Mouse (Mus musculus) MEL (cell line): ENCODE results near the gene Far2. TPM values are rescaled to one million over a fixed set of nuclear protein-coding genes. Genes with fewer than 3 reads are reported as not detected.
A peak's percentile ranks its signal among the peaks of the same experiment; 100 is the strongest.
"Not testable (repeated sequence)": the region's sequence is repeated elsewhere in the genome, so short reads cannot be mapped to it uniquely, and the experiment has no call there.

Source experiments
- DNase-seq: peaks from one replicate; pipeline ENCODE4 v3.0.0; 2011; ENCODE audit warnings: low read depth, low spot score
- H3K27ac ChIP-seq: 2 replicates; pipeline ENCODE4 v1.5.1; 2012; ENCODE audit warnings: low read depth, mild to moderate bottlenecking, control low read depth, low read length, moderate library complexity; ENCODE audit not compliant: control insufficient read depth
- H3K27me3 ChIP-seq, 2 experiments: fragments of 150-350 bp in 1 of 2; sonication (generic) in 1 of 2; 2 replicates each; pipeline ENCODE4 v1.6.1; 2012; ENCODE audit warnings: low read length in 2 of 2, mild to moderate bottlenecking in 2 of 2, improper control_type of control experiment in 1 of 2, moderate library complexity in 1 of 2; ENCODE audit not compliant: insufficient read depth in 2 of 2, control insufficient read depth in 1 of 2
- H3K36me3 ChIP-seq, 2 experiments: 2 replicates each; pipeline ENCODE4 v1.6.1; 2012 to 2014; ENCODE audit warnings: low read length in 2 of 2, improper control_type of control experiment in 1 of 2, inconsistent platforms in 1 of 2, mild to moderate bottlenecking in 1 of 2; ENCODE audit not compliant: insufficient read depth in 2 of 2, control insufficient read depth in 1 of 2
- H3K4me1 ChIP-seq, 2 experiments: fragments of 150-350 bp in 1 of 2; sonication (generic) in 1 of 2; 2 replicates each; pipeline ENCODE4 v1.6.1; 2012; ENCODE audit warnings: low read length in 2 of 2, improper control_type of control experiment in 1 of 2, mild to moderate bottlenecking in 1 of 2; ENCODE audit not compliant: insufficient read depth in 2 of 2, control insufficient read depth in 1 of 2
- H3K4me3 ChIP-seq, 2 experiments: fragments of 150-350 bp in 1 of 2; sonication (generic) in 1 of 2; 2 replicates each; pipeline ENCODE4 v1.5.1; 2012; ENCODE audit warnings: low read depth in 2 of 2, low read length in 2 of 2, mild to moderate bottlenecking in 2 of 2, moderate library complexity in 2 of 2, control low read depth in 1 of 2, improper control_type of control experiment in 1 of 2; ENCODE audit not compliant: control insufficient read depth in 1 of 2, insufficient read depth in 1 of 2
- H3K79me2 ChIP-seq: 2 replicates; pipeline ENCODE4 v1.6.1; 2012; ENCODE audit warnings: mild to moderate bottlenecking, low read length, moderate library complexity; ENCODE audit not compliant: control insufficient read depth, poor library complexity, insufficient read depth
- H3K9ac ChIP-seq: 2 replicates; pipeline ENCODE4 v1.6.1; 2012; ENCODE audit warnings: low read depth, mild to moderate bottlenecking, control low read depth, low read length, moderate library complexity; ENCODE audit not compliant: control insufficient read depth, poor library complexity, severe bottlenecking
- H3K9me3 ChIP-seq: fragments of 150-350 bp; sonication (generic); replicated peaks from 2 replicates; pipeline ENCODE4 v1.6.1; 2012; ENCODE audit warnings: mild to moderate bottlenecking, low read length, improper control_type of control experiment, moderate library complexity; ENCODE audit not compliant: insufficient read depth
- CHD2 ChIP-seq: IDR thresholded peaks from 2 replicates; pipeline ENCODE4 v1.6.1; 2011; ENCODE audit warnings: low read length, improper control_type of control experiment
- CTCF ChIP-seq, 3 experiments: IDR thresholded peaks in 2 of 3; conservative IDR thresholded peaks in 1 of 3; 2 replicates each; pipeline ENCODE4 v1.5.1; 2011 to 2012; ENCODE audit warnings: low read length in 3 of 3, low read depth in 2 of 3, mild to moderate bottlenecking in 2 of 3, improper control_type of control experiment in 1 of 3, inconsistent platforms in 1 of 3, mixed read lengths in 1 of 3, moderate library complexity in 1 of 3; ENCODE audit not compliant: control insufficient read depth in 1 of 3, insufficient read depth in 1 of 3, poor library complexity in 1 of 3, severe bottlenecking in 1 of 3
- ELF1 ChIP-seq: IDR thresholded peaks from 2 replicates; pipeline ENCODE4 v1.6.1; 2014; ENCODE audit warnings: low read depth, mild to moderate bottlenecking, inconsistent platforms, low read length, improper control_type of control experiment, moderate library complexity
- GABPA ChIP-seq: IDR thresholded peaks from 2 replicates; pipeline ENCODE4 v1.6.1; 2012; ENCODE audit warnings: low read depth, mild to moderate bottlenecking, inconsistent platforms, low read length, improper control_type of control experiment, moderate library complexity
- GATA1 ChIP-seq: IDR thresholded peaks from 2 replicates; pipeline ENCODE4 v1.6.1; 2011; ENCODE audit warnings: low read depth, low read length, improper control_type of control experiment
- HCFC1 ChIP-seq: IDR thresholded peaks from 2 replicates; pipeline ENCODE4 v1.6.1; 2012; ENCODE audit warnings: low read depth, mild to moderate bottlenecking, inconsistent platforms, low read length, improper control_type of control experiment, moderate library complexity
- MAFK ChIP-seq: IDR thresholded peaks from 2 replicates; pipeline ENCODE4 v1.6.1; 2011; ENCODE audit warnings: low read depth, mild to moderate bottlenecking, low read length, improper control_type of control experiment, borderline replicate concordance
- MAX ChIP-seq: IDR thresholded peaks from 2 replicates; pipeline ENCODE4 v1.6.1; 2011; ENCODE audit warnings: low read length, improper control_type of control experiment
- MAZ ChIP-seq: IDR thresholded peaks from 2 replicates; pipeline ENCODE4 v1.6.1; 2012; ENCODE audit warnings: low read depth, mild to moderate bottlenecking, inconsistent platforms, low read length, improper control_type of control experiment
- MYB ChIP-seq: IDR thresholded peaks from 2 replicates; pipeline ENCODE4 v1.6.1; 2011; ENCODE audit warnings: mild to moderate bottlenecking, low read depth, low read length, improper control_type of control experiment
- NRF1 ChIP-seq: IDR thresholded peaks from 2 replicates; pipeline ENCODE4 v1.6.1; 2014; ENCODE audit warnings: low read depth, mild to moderate bottlenecking, inconsistent platforms, low read length, improper control_type of control experiment, moderate library complexity; ENCODE audit not compliant: poor library complexity, insufficient read depth, severe bottlenecking
- POLR2AphosphoS2 ChIP-seq: IDR thresholded peaks from 2 replicates; pipeline ENCODE4 v1.6.1; 2011; ENCODE audit warnings: low read length, improper control_type of control experiment
- RAD21 ChIP-seq: IDR thresholded peaks from 2 replicates; pipeline ENCODE4 v1.6.1; 2011; ENCODE audit warnings: mild to moderate bottlenecking, low read depth, low read length, improper control_type of control experiment
- RCOR1 ChIP-seq: IDR thresholded peaks from 2 replicates; pipeline ENCODE4 v1.6.1; 2012; ENCODE audit warnings: low read depth, mild to moderate bottlenecking, inconsistent platforms, low read length, improper control_type of control experiment
- SIN3A ChIP-seq: IDR thresholded peaks from 2 replicates; pipeline ENCODE4 v1.6.1; 2012; ENCODE audit warnings: low read length, improper control_type of control experiment, inconsistent platforms
- TCF12 ChIP-seq: IDR thresholded peaks from 2 replicates; pipeline ENCODE4 v1.6.1; 2014; ENCODE audit warnings: low read depth, mild to moderate bottlenecking, inconsistent platforms, low read length, improper control_type of control experiment, moderate library complexity
- ZKSCAN1 ChIP-seq: IDR thresholded peaks from 2 replicates; pipeline ENCODE4 v1.6.1; 2012; ENCODE audit warnings: low read depth, mild to moderate bottlenecking, inconsistent platforms, low read length, improper control_type of control experiment, moderate library complexity
- ZNF384 ChIP-seq: IDR thresholded peaks from 2 replicates; pipeline ENCODE4 v1.6.1; 2012; ENCODE audit warnings: low read depth, mild to moderate bottlenecking, inconsistent platforms, low read length, improper control_type of control experiment
- polyA plus RNA-seq, 2 experiments: library from polyadenylated mRNA; stranded (reverse) in 1 of 2; unstranded in 1 of 2; fragments of >175 nt in 1 of 2; fragments of >200 nt in 1 of 2; gene quantifications; 2 replicates each; pipeline versions ENCODE4 v1.2.1 to v1.2.4; 2012; ENCODE audit warnings: low replicate concordance in 2 of 2, low read depth in 1 of 2; ENCODE audit not compliant: insufficient read length in 2 of 2, insufficient read depth in 1 of 2, missing spikeins in 1 of 2
- total RNA-seq: library from RNA; depleted of rRNA; stranded (reverse); fragments of 300-350 nt; gene quantifications from 2 replicates; pipeline ENCODE4 v1.2.3, GENCODE M21; 2012

The Far2 gene
- total and polyA plus RNA-seq, 3 experiments: 0.81 to 2.8 TPM; not detected in 1

DNA sequence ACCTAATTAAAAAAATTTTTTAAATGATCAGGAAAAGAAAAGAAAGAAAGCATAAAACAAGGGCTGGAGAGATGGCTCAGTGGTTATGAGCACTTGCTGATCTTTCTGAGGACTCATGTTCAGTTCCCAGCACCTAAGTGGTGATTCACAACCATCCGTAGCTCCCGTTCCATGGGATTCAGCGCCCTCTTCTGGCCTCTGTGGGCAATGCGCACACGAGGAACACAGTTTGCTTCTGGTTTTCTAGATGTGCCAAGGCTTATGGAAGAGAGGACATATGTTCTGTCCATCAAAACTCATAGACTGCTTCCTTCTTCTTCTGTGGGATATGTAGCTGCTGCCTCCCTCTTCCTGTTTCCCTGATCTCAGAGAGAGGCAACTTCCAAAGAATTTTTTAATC, 94.8 kb downstream of the Far2 start:
- no peaks in the 10 kb centered on the region for H3K36me3 ChIP-seq
- no peaks in the 10 kb centered on the region for H3K9me3 ChIP-seq
- no peaks in the 10 kb centered on the region for H3K79me2 ChIP-seq
- no peak for DNase-seq
- no peak for TF ChIP-seq MAFK
- TF ChIP-seq MAX: no peak
- TF ChIP-seq GATA1: no peak
- TF ChIP-seq RAD21: peak; percentile 17
- TF ChIP-seq MYB: no peak
- no peak for TF ChIP-seq MAZ
- TF ChIP-seq ELF1: no peak
- TF ChIP-seq POLR2AphosphoS2: no peak
- TF ChIP-seq CTCF (IDR thresholded peaks at IDR 0.05 in 2 of 3, conservative IDR thresholded peaks at IDR 0.05 in 1 of 3; ENCODE audit: control insufficient read depth in 1 of 3, insufficient read depth in 1 of 3, low read depth in 2 of 3, low read length in 3 of 3, poor library complexity in 1 of 3, severe bottlenecking in 1 of 3): peak; percentile 29 to 42 (median 41)
- no peak for TF ChIP-seq ZNF384
- TF ChIP-seq ZKSCAN1: no peak
- TF ChIP-seq CHD2: no peak
- no peak for TF ChIP-seq HCFC1
- H3K4me3 ChIP-seq: no peak overlapping the region
- no peaks in the 10 kb centered on the region for H3K4me1 ChIP-seq
- H3K27me3 ChIP-seq: no peaks in the 10 kb centered on the region; a peak in 1 of 4 replicates
- no peak overlapping the region for H3K27ac ChIP-seq
- H3K9ac ChIP-seq: no peak overlapping the region

DNA sequence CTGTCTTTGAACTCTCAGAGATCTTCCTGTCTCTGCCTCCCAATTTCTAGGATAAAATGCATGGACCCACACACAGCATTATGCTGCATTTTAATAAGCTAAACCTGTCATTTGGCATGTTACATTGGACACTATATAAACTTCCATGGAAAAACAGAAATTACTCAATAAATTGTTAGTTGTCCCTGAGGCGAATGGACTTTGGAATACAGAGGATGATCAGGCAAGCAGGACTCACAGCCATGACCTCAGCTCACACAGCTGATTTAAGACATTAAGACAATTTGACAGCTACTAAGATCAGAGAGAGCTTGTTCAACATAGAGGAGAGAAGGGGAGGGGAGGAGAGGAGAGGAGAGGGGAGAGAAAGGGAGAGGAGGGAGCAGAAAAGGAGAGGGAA, 95.4 kb downstream of the Far2 start:
- Histone ChIP-seq H3K36me3 (no peaks in the 10 kb centered on the region), H3K9me3 (no peaks in the 10 kb centered on the region), H3K4me1 (no peaks in the 10 kb centered on the region), H3K27ac (no peak overlapping the region), H3K27me3 (no peaks in the 10 kb centered on the region; a peak in 1 of 4 replicates), H3K9ac (no peak overlapping the region), H3K79me2 (no peaks in the 10 kb centered on the region), H3K4me3 (no peak overlapping the region)
- no peak for DNase-seq
- TF ChIP-seq GABPA: no peak
- no peak for TF ChIP-seq RCOR1
- no peak for TF ChIP-seq SIN3A
- no peak for TF ChIP-seq POLR2AphosphoS2
- TF ChIP-seq GATA1: no peak
- TF ChIP-seq TCF12: no peak
- no peak for TF ChIP-seq NRF1

DNA sequence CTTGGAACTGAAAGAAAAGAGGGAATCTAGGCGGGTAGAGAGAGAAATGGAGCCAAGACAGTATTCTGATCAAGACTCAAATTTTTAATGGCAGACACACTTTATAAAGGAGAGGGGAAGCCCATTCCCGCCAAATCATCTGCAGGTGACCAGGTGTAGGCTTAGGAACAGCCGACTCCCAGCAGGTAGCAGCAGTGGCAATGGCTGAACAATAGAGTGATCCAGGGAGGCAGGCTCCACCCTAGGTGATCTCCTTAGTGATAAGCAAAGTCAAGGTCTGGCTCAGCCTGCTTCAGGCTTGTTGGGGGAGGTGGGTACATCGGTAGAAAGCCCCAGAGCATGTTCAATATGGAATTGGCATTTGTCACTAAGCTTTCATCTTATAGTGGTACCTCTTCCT, 105.2 kb downstream of the Far2 start:
- not testable (repeated sequence) for H3K36me3 ChIP-seq, H3K79me2 ChIP-seq, H3K9me3 ChIP-seq, H3K4me3 ChIP-seq, DNase-seq, H3K9ac ChIP-seq, H3K27ac ChIP-seq, H3K4me1 ChIP-seq, H3K27me3 ChIP-seq
